Mouse (Mus musculus) megakaryocyte, embryonic 14.5 days (primary cell): Measurements from ENCODE around the gene Fbxw28.
"Not testable (repeated sequence)": the region's sequence is repeated elsewhere in the genome, so short reads cannot be mapped to it uniquely, and the experiment has no call there.

Experiments
- FLI1 ChIP-seq: IDR thresholded peaks from 2 replicates; pipeline ENCODE4 v1.6.1; 2012; ENCODE audit warnings: low read length, inconsistent platforms, mixed read lengths
- GATA1 ChIP-seq: IDR thresholded peaks from 3 replicates; pipeline ENCODE4 v1.6.1; 2012; ENCODE audit warnings: mixed read lengths, low read length, inconsistent platforms, borderline replicate concordance

DNA sequence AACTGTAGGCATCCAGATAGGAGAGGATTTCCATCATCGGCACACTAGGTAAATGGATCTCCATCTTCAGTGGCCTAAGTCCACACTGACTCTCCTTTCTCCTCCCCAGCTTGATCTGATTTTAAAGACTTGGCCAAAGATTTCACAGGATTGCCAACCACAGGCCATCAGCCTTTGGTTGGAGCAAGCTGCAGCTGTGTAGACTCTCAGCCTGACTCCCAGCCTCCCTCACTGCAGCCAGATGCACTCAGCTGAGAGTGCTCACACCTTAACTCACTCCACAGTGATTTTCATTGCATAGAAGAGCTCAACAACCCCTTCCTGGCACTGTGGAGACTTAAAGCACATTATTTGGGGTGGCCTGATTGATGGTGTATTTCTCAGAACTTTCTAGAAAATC is 51.9 kb downstream of the Fbxw28 start, which contains the start of gene Fbxw14:
- not testable (repeated sequence) for TF ChIP-seq FLI1, GATA1
